7 mouse cellular contexts compared by ENCODE assay signal in the genomic region with DNA sequence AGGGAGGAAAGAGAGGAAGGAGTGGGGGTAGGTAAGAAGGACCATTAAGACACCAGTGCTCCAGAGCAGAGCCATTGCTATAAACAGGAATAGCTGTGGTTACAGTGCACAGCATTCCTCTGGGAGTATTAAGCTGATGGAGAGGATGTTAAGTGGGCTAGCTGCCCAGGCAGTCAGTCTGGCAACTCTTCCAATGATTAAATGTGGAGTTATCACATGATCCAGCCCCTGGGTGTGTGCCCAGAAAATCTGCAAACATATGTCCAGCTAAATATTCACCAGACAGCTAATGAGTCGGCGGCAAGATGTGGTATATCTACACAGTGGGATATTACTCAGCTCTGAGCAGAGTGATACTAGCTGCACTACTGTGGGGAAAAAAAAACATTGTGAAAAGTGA.
DNase-seq lines count a peak whose midpoint lies in the region; ATAC-seq and TF ChIP-seq lines count a peak whose summit lies in the region.

No protein-coding gene starts in this region.

- no peak for TF ChIP-seq CTCF in midbrain, postnatal 0 days (IDR thresholded peaks at IDR 0.05)

- H3K9me3 ChIP-seq in intestine, embryonic 15.5 days, result no peaks in the 10 kb centered on the region
- no peaks in the 10 kb centered on the region for H3K9me3 ChIP-seq in midbrain, postnatal 0 days (ENCODE audit: low read length)

- peaks cover 3% of the 10 kb centered on the region; the same call in 1 of the 2 replicates for H3K4me1 ChIP-seq in intestine, embryonic 15.5 days (replicated peaks)
- H3K4me1 ChIP-seq in midbrain, postnatal 0 days (ENCODE audit: insufficient read depth, low read length), result no peaks in the 10 kb centered on the region

- 36% methylated on average over 2 of the region's 2 CpGs for WGBS in intestine, embryonic 15.5 days
- 67% methylated on average over 2 of the region's 2 CpGs for WGBS in midbrain, postnatal 0 days

- no peak overlapping the region for H3K9ac ChIP-seq in intestine, embryonic 15.5 days
- H3K9ac ChIP-seq in midbrain, postnatal 0 days (replicated peaks; ENCODE audit: low read length, poor library complexity, severe bottlenecking), result no peak overlapping the region

- H3K27ac ChIP-seq in intestine, embryonic 15.5 days, result no peak overlapping the region
- no peak overlapping the region for H3K27ac ChIP-seq in midbrain, postnatal 0 days (ENCODE audit: low read depth, low read length)

- no peaks in the 10 kb centered on the region for H3K36me3 ChIP-seq in intestine, embryonic 15.5 days
- H3K36me3 ChIP-seq in midbrain, postnatal 0 days (ENCODE audit: insufficient read depth, low read length), result no peaks in the 10 kb centered on the region

- no peak overlapping the region for H3K4me3 ChIP-seq in intestine, embryonic 15.5 days (replicated peaks)
- no peak overlapping the region for H3K4me3 ChIP-seq in midbrain, postnatal 0 days (ENCODE audit: low read depth, low read length)

- H3K4me2 ChIP-seq in intestine, embryonic 15.5 days (replicated peaks), result no peak overlapping the region
- H3K4me2 ChIP-seq in midbrain, postnatal 0 days (ENCODE audit: low read depth, low read length, poor library complexity, severe bottlenecking), result no peak overlapping the region

- ATAC-seq in intestine, embryonic 15.5 days, result peak; percentile 71
- ATAC-seq in midbrain, postnatal 0 days (ENCODE audit: low FRiP score), result no peak
- ATAC-seq in megakaryocyte-erythroid progenitor cell, adult 5-6 weeks (replicated peaks; ENCODE audit: low FRiP score, low TSS enrichment, poor library complexity, severe bottlenecking), result no peak

- H3K27me3 ChIP-seq in intestine, embryonic 15.5 days (replicated peaks), result no peaks in the 10 kb centered on the region
- no peaks in the 10 kb centered on the region for H3K27me3 ChIP-seq in midbrain, postnatal 0 days (ENCODE audit: insufficient read depth, low read length)

- peak; percentile 68 for DNase-seq in MN1 (ENCODE audit: low spot score)
- DNase-seq in adrenal gland, postnatal 14 days, result peak; percentile 59
- peak; percentile 65 to 72 for DNase-seq in frontal cortex, postnatal 36 days (ENCODE audit: low spot score in 2 of 2)
- peak; percentile 12 for DNase-seq in left cerebral cortex, adult 11 months (ENCODE audit: low spot score)
- peak; percentile 85 for DNase-seq in midbrain, postnatal 0 days (ENCODE audit: low spot score)

Comparison
In these comparisons a context has a peak if more than half of its experiments do, and no peak if none do; other contexts are left out.
1. DNase-seq: peak in every context shown above with its lines; median percentile 85 in midbrain, postnatal 0 days; 68 in frontal cortex, postnatal 36 days; 68 in MN1; 59 in adrenal gland, postnatal 14 days; 12 in left cerebral cortex, adult 11 months.